Mouse (Mus musculus) heart, embryonic 15.5 days (tissue): ENCODE data around the gene Arl13b. TPM values are rescaled to one million over a fixed set of nuclear protein-coding genes. Genes with fewer than 3 reads are reported as not detected.

ENCODE experiments used
- ATAC-seq: fragments of 200-750 bp; cut with Nextera tagmentation; replicated peaks from 2 replicates; pipeline ENCODE4 v1.8.0; 2017; ENCODE audit warnings: low read depth, moderate TSS enrichment; ENCODE audit not compliant: insufficient number of reproducible peaks, insufficient read depth, low FRiP score
- H3K27ac ChIP-seq: fragments of 300-500 bp; sonication (generic); 2 replicates; pipeline ENCODE4 v1.5.1; 2015; ENCODE audit warnings: mild to moderate bottlenecking, inconsistent platforms
- H3K27me3 ChIP-seq: fragments of 300-500 bp; sonication (generic); 2 replicates; pipeline ENCODE4 v1.6.1; 2015; ENCODE audit warnings: inconsistent platforms
- H3K36me3 ChIP-seq: fragments of 300-500 bp; sonication (generic); 2 replicates; pipeline ENCODE4 v1.6.1; 2015; ENCODE audit warnings: mild to moderate bottlenecking, inconsistent platforms
- H3K4me1 ChIP-seq: fragments of 300-500 bp; sonication (generic); replicated peaks from 2 replicates; pipeline ENCODE4 v1.6.1; 2015; ENCODE audit warnings: inconsistent platforms
- H3K4me2 ChIP-seq: fragments of 300-500 bp; sonication (generic); 2 replicates; pipeline ENCODE4 v1.6.1; 2015; ENCODE audit warnings: inconsistent platforms, mild to moderate bottlenecking, moderate library complexity
- H3K4me3 ChIP-seq: fragments of 300-500 bp; sonication (generic); 2 replicates; pipeline ENCODE4 v1.5.1; 2015; ENCODE audit warnings: mild to moderate bottlenecking, inconsistent platforms
- H3K9ac ChIP-seq: fragments of 300-500 bp; sonication (generic); 2 replicates; pipeline ENCODE4 v1.6.1; 2015; ENCODE audit warnings: mild to moderate bottlenecking, inconsistent platforms
- H3K9me3 ChIP-seq: fragments of 300-500 bp; sonication (generic); replicated peaks from 2 replicates; pipeline ENCODE4 v1.6.1; 2016; ENCODE audit warnings: inconsistent platforms
- WGBS: fragments of 180-500 bp; shearing (Covaris S2); methylation state at CpG from one replicate; pipeline ENCODE4 v1.1.7; 2015; ENCODE audit warnings: mixed read lengths; 5-methylcytosine and 5-hydroxymethylcytosine counted together
- microRNA-seq: library from miRNA; unstranded; fragments of <30 nt; microRNA quantifications from one replicate; pipeline ENCODE4, GENCODE M21; 2016
- polyA plus RNA-seq: library from polyadenylated mRNA; unstranded; fragments of >200 nt; fragmentation: Nextera tagmentation; extraction: Ambion mirVana; gene quantifications from 2 replicates; pipeline ENCODE4 v1.2.1, GENCODE M21; 2015

Gene Arl13b
- polyA plus RNA-seq, 1 experiment from 2014 or later: 10.8 TPM

- H3K36me3 ChIP-seq: peaks cover 5% of the 10 kb centered on the region; the same call in 1 of the 2 replicates
- no peak for ATAC-seq
These were observed 70.8 kb downstream of the Arl13b start for GRCm38 (mm10) chr16:62776034-62776433.

GRCm38 (mm10) chr16:62773462-62773861 lies 73.4 kb downstream of the Arl13b start:
- ATAC-seq: no peak
- H3K4me2 ChIP-seq: no peak overlapping the region
- 69% methylated on average over 4 of the region's 4 CpGs for WGBS
- no peak overlapping the region for H3K27ac ChIP-seq
- H3K36me3 ChIP-seq: peaks cover 5% of the 10 kb centered on the region; the same call in 1 of the 2 replicates
- H3K4me1 ChIP-seq: no peaks in the 10 kb centered on the region
- no peak overlapping the region for H3K9ac ChIP-seq
- no peak overlapping the region for H3K4me3 ChIP-seq
- H3K9me3 ChIP-seq: no peaks in the 10 kb centered on the region
- H3K27me3 ChIP-seq: no peaks in the 10 kb centered on the region

More at GRCm38 (mm10) chr16:62776034-62776433, 70.8 kb downstream of the Arl13b start:
- no peaks in the 10 kb centered on the region for H3K9me3 ChIP-seq
- WGBS: 84% methylated on average over 11 of the region's 11 CpGs
- H3K27me3 ChIP-seq: no peaks in the 10 kb centered on the region
- H3K27ac ChIP-seq: no peak overlapping the region
- no peak overlapping the region for H3K4me3 ChIP-seq
- H3K9ac ChIP-seq: no peak overlapping the region
- no peak overlapping the region for H3K4me2 ChIP-seq
- H3K4me1 ChIP-seq: no peaks in the 10 kb centered on the region

GRCm38 (mm10) chr16:62758340-62758739 lies 88.5 kb downstream of the Arl13b start:
- no peak; the same call in 1 of the 2 replicates for ATAC-seq
- H3K4me3 ChIP-seq: no peak overlapping the region
- no peaks in the 10 kb centered on the region for H3K36me3 ChIP-seq
- H3K27me3 ChIP-seq: no peaks in the 10 kb centered on the region
- 82% methylated on average over 2 of the region's 2 CpGs for WGBS
- H3K27ac ChIP-seq: no peak overlapping the region
- no peak overlapping the region for H3K4me2 ChIP-seq
- no peak overlapping the region for H3K9ac ChIP-seq
- H3K9me3 ChIP-seq: no peaks in the 10 kb centered on the region
- no peaks in the 10 kb centered on the region for H3K4me1 ChIP-seq

- Histone ChIP-seq H3K4me3 (no peak overlapping the region), H3K27me3 (no peaks in the 10 kb centered on the region), H3K36me3 (no peaks in the 10 kb centered on the region), H3K4me1 (no peaks in the 10 kb centered on the region), H3K27ac (no peak overlapping the region), H3K9me3 (no peaks in the 10 kb centered on the region), H3K9ac (no peak overlapping the region), H3K4me2 (no peak overlapping the region)
- ATAC-seq: no peak
- WGBS: 81% methylated on average over 6 of the region's 6 CpGs
These were observed 91.5 kb downstream of the Arl13b start for GRCm38 (mm10) chr16:62755307-62755706.

GRCm38 (mm10) chr16:62753597-62753996 lies 93.2 kb downstream of the Arl13b start:
- Histone ChIP-seq H3K9ac (no peak overlapping the region), H3K9me3 (no peaks in the 10 kb centered on the region), H3K4me3 (no peak overlapping the region), H3K4me1 (no peaks in the 10 kb centered on the region), H3K4me2 (no peak overlapping the region), H3K27me3 (no peaks in the 10 kb centered on the region), H3K27ac (no peak overlapping the region), H3K36me3 (no peaks in the 10 kb centered on the region)
- 85% methylated on average over 1 of the region's 1 CpGs for WGBS
- ATAC-seq: no peak

GRCm38 (mm10) chr16:62753079-62753478 lies 93.8 kb downstream of the Arl13b start:
- no peak overlapping the region for H3K27ac ChIP-seq
- H3K36me3 ChIP-seq: no peaks in the 10 kb centered on the region
- no peaks in the 10 kb centered on the region for H3K9me3 ChIP-seq
- H3K27me3 ChIP-seq: no peaks in the 10 kb centered on the region
- WGBS: 86% methylated on average over 4 of the region's 4 CpGs
- no peak overlapping the region for H3K4me3 ChIP-seq
- H3K9ac ChIP-seq: no peak overlapping the region
- no peak overlapping the region for H3K4me2 ChIP-seq
- no peaks in the 10 kb centered on the region for H3K4me1 ChIP-seq
- ATAC-seq: no peak

GRCm38 (mm10) chr16:62745875-62746274 lies 101.0 kb downstream of the Arl13b start:
- H3K27me3 ChIP-seq: no peaks in the 10 kb centered on the region
- no peak for ATAC-seq
- 73% methylated on average over 2 of the region's 2 CpGs for WGBS

More at GRCm38 (mm10) chr16:62745875-62746274, 101.0 kb downstream of the Arl13b start:
- H3K4me3 ChIP-seq: no peak overlapping the region
- no peaks in the 10 kb centered on the region for H3K36me3 ChIP-seq
- no peaks in the 10 kb centered on the region for H3K9me3 ChIP-seq
- H3K4me1 ChIP-seq: no peaks in the 10 kb centered on the region
- H3K27ac ChIP-seq: no peak overlapping the region
- H3K9ac ChIP-seq: no peak overlapping the region
- no peak overlapping the region for H3K4me2 ChIP-seq

Small RNAs within 50 kb of the gene (microRNA-seq; reads per million reads assigned to microRNA genes)
- not detected for gene Gm25986

Other genes with a start within 250 kb of the Arl13b start
- 5.2 and 5.9 TPM in 2 replicates for gene Nsun3, start 60.2 kb downstream of the Arl13b start, polyA plus RNA-seq
- gene Stx19, start 32.4 kb downstream of the Arl13b start, polyA plus RNA-seq: 0.31 and 0.48 TPM in 2 replicates
- 18.2 and 22.7 TPM in 2 replicates for gene Pros1, start 7.3 kb upstream of the Arl13b start, polyA plus RNA-seq